Mouse (Mus musculus): Measurements from ENCODE around the gene Fkrp.

Gene Fkrp

GRCm38 (mm10) chr7:16830449-16830848, 13.9 kb upstream of the Fkrp start:
- peak in 1 of 2 experiments; percentile 26 for DNase-seq

GRCm38 (mm10) chr7:16827274-16827673, 10.7 kb upstream of the Fkrp start:
- DNase-seq: no peak

- DNase-seq: no peak
These were observed 10.0 kb upstream of the Fkrp start for GRCm38 (mm10) chr7:16826571-16826970.

- peak in 1 of 2 experiments; percentile 39 for DNase-seq
These were observed 9.3 kb upstream of the Fkrp start for GRCm38 (mm10) chr7:16825785-16826184.

GRCm38 (mm10) chr7:16823734-16824133, 7.2 kb upstream of the Fkrp start:
- no peak for DNase-seq

- no peak for DNase-seq
These were observed 5.2 kb upstream of the Fkrp start for GRCm38 (mm10) chr7:16821669-16822101.

GRCm38 (mm10) chr7:16821091-16821490, 4.6 kb upstream of the Fkrp start:
- DNase-seq: no peak

- DNase-seq: no peak
These were observed 3.8 kb upstream of the Fkrp start for GRCm38 (mm10) chr7:16820271-16820763.

- DNase-seq: no peak
These were observed 3.3 kb upstream of the Fkrp start for GRCm38 (mm10) chr7:16819794-16820193.

- DNase-seq: no peak
These were observed 1.2 kb upstream of the Fkrp start for GRCm38 (mm10) chr7:16817693-16818092.

- peak; percentile 84 to 91 for DNase-seq
These were observed 456 bp downstream of the Fkrp start for GRCm38 (mm10) chr7:16816078-16816474.

- peak in 1 of 2 experiments; percentile 51 for DNase-seq
These were observed 1.1 kb downstream of the Fkrp start, which contains the start of gene Strn4 for GRCm38 (mm10) chr7:16815351-16815941. TSS of gene Strn4 (plus strand) at chr7:16815889.

GRCm38 (mm10) chr7:16812505-16812904, 4.0 kb downstream of the Fkrp start:
- DNase-seq: no peak

- DNase-seq: no peak
These were observed 4.9 kb downstream of the Fkrp start for GRCm38 (mm10) chr7:16811649-16812070.

- peak; percentile 58 to 75 for DNase-seq
These were observed 5.4 kb downstream of the Fkrp start for GRCm38 (mm10) chr7:16810920-16811648.

GRCm38 (mm10) chr7:16810399-16810919, 6.1 kb downstream of the Fkrp start:
- no peak for DNase-seq

GRCm38 (mm10) chr7:16809739-16810138, 6.8 kb downstream of the Fkrp start:
- DNase-seq: peak; percentile 82 to 85

GRCm38 (mm10) chr7:16808647-16809046, 7.9 kb downstream of the Fkrp start:
- DNase-seq: no peak

GRCm38 (mm10) chr7:16807936-16808335, 8.6 kb downstream of the Fkrp start:
- peak in 1 of 2 experiments; percentile 23 for DNase-seq

- DNase-seq: peak in 1 of 2 experiments; percentile 28
These were observed 12.0 kb downstream of the Fkrp start for GRCm38 (mm10) chr7:16804409-16805028.

- no peak for DNase-seq
These were observed 21.6 kb downstream of the Fkrp start for GRCm38 (mm10) chr7:16794886-16795285.

- DNase-seq: no peak
These were observed 23.4 kb downstream of the Fkrp start for GRCm38 (mm10) chr7:16793010-16793725.

GRCm38 (mm10) chr7:16792316-16792715, 24.2 kb downstream of the Fkrp start:
- DNase-seq: no peak
